Mouse (Mus musculus) stomach, postnatal 0 days (tissue): Measurements from ENCODE around the gene Zfp169. TPM values are rescaled to one million over a fixed set of nuclear protein-coding genes. Genes with fewer than 3 reads are reported as not detected.
"Not testable (repeated sequence)": the region's sequence is repeated elsewhere in the genome, so short reads cannot be mapped to it uniquely, and the experiment has no call there.

Source experiments
- ATAC-seq: fragments of 200-750 bp; cut with Nextera tagmentation; 2 replicates; pipeline ENCODE4 v1.8.0; 2017; ENCODE audit not compliant: low FRiP score, low TSS enrichment
- DNase-seq: peaks from one replicate; pipeline ENCODE4 v3.0.0-alpha.2; 2016; ENCODE audit warnings: low spot score
- H3K27ac ChIP-seq: fragments of 300-500 bp; sonication (generic); replicated peaks from 2 replicates; pipeline ENCODE4 v1.5.1; 2014; ENCODE audit warnings: mild to moderate bottlenecking, control low read depth
- H3K27me3 ChIP-seq: fragments of 300-500 bp; sonication (generic); 2 replicates; pipeline ENCODE4 v1.6.1; 2014; ENCODE audit warnings: low read length; ENCODE audit not compliant: control insufficient read depth, insufficient read depth
- H3K36me3 ChIP-seq: fragments of 300-500 bp; sonication (generic); 2 replicates; pipeline ENCODE4 v1.6.1; 2014; ENCODE audit warnings: low read length, mixed read lengths; ENCODE audit not compliant: control insufficient read depth, insufficient read depth
- H3K4me1 ChIP-seq: fragments of 300-500 bp; sonication (generic); replicated peaks from 2 replicates; pipeline ENCODE4 v1.6.1; 2014; ENCODE audit warnings: antibody characterized with exemption; ENCODE audit not compliant: control insufficient read depth, insufficient read depth
- H3K4me2 ChIP-seq: fragments of 300-500 bp; sonication (generic); replicated peaks from 2 replicates; pipeline ENCODE4 v1.6.1; 2014; ENCODE audit warnings: low read depth, mild to moderate bottlenecking, control low read depth, moderate library complexity
- H3K4me3 ChIP-seq: fragments of 300-500 bp; sonication (generic); 2 replicates; pipeline ENCODE4 v1.5.1; 2014; ENCODE audit warnings: low read depth, low read length, control low read depth
- H3K9ac ChIP-seq: fragments of 300-500 bp; sonication (generic); 2 replicates; pipeline ENCODE4 v1.6.1; 2014; ENCODE audit warnings: mild to moderate bottlenecking, low read length, control low read depth, mixed read lengths
- H3K9me3 ChIP-seq: fragments of 300-500 bp; sonication (generic); 2 replicates; pipeline ENCODE4 v1.6.1; 2016; ENCODE audit warnings: low read length; ENCODE audit not compliant: control insufficient read depth
- CTCF ChIP-seq: IDR thresholded peaks from 2 replicates; pipeline ENCODE4 v1.5.1; 2016; ENCODE audit warnings: antibody characterized with exemption, low read depth, mild to moderate bottlenecking, moderate library complexity
- EP300 ChIP-seq: optimal IDR thresholded peaks from 2 replicates; pipeline ENCODE3; 2016; ENCODE audit warnings: antibody characterized with exemption
- WGBS: fragments of 180-500 bp; shearing (Covaris S2); extraction: QIAGEN DNeasy Blood & Tissue Kit; methylation state at CpG from one replicate; pipeline ENCODE4 v1.1.7; 2014; 5-methylcytosine and 5-hydroxymethylcytosine counted together
- polyA plus RNA-seq: library from polyadenylated mRNA; unstranded; fragments of >200 nt; fragmentation: Nextera tagmentation; extraction: Ambion mirVana; gene quantifications from 2 replicates; pipeline ENCODE4 v1.2.1, GENCODE M21; 2015

The Zfp169 gene
- polyA plus RNA-seq, 1 experiment from 2014 or later = 1.3 TPM

- 40% methylated on average over 2 of the region's 2 CpGs for WGBS
- H3K4me1 ChIP-seq = no peaks in the 10 kb centered on the region
- no peak for ATAC-seq
- H3K36me3 ChIP-seq = no peaks in the 10 kb centered on the region
- TF ChIP-seq EP300 = no peak
- TF ChIP-seq CTCF = no peak
- H3K9ac ChIP-seq = no peak overlapping the region
- no peak for DNase-seq
- H3K4me2 ChIP-seq = no peak overlapping the region
- H3K9me3 ChIP-seq = no peaks in the 10 kb centered on the region
- no peaks in the 10 kb centered on the region for H3K27me3 ChIP-seq
- no peak overlapping the region for H3K27ac ChIP-seq
- H3K4me3 ChIP-seq = no peak overlapping the region
These were observed 15.8 kb upstream of the Zfp169 start for GRCm38 (mm10) chr13:48529028-48529427.

GRCm38 (mm10) chr13:48528123-48528871 is 15.0 kb upstream of the Zfp169 start:
- WGBS = 54% methylated on average over 15 of the region's 15 CpGs
- no peaks in the 10 kb centered on the region for H3K9me3 ChIP-seq
- H3K9ac ChIP-seq = no peak overlapping the region
- no peak overlapping the region for H3K4me3 ChIP-seq
- H3K4me1 ChIP-seq = no peaks in the 10 kb centered on the region
- no peak overlapping the region for H3K27ac ChIP-seq
- peak; percentile 61 for DNase-seq
- H3K27me3 ChIP-seq = no peaks in the 10 kb centered on the region
- no peak overlapping the region for H3K4me2 ChIP-seq
- H3K36me3 ChIP-seq = no peaks in the 10 kb centered on the region
- TF ChIP-seq CTCF (peak; percentile 96), EP300 (no peak)
- peak; percentile 79 for ATAC-seq

GRCm38 (mm10) chr13:48525745-48526144 is 12.5 kb upstream of the Zfp169 start:
- H3K9ac ChIP-seq = no peak overlapping the region
- no peak for TF ChIP-seq EP300
- TF ChIP-seq CTCF = no peak
- 71% methylated on average over 5 of the region's 5 CpGs for WGBS
- no peak overlapping the region for H3K27ac ChIP-seq
- H3K4me1 ChIP-seq = no peaks in the 10 kb centered on the region
- no peaks in the 10 kb centered on the region for H3K27me3 ChIP-seq
- DNase-seq (no peak), ATAC-seq (no peak)
- no peaks in the 10 kb centered on the region for H3K36me3 ChIP-seq
- H3K9me3 ChIP-seq = no peaks in the 10 kb centered on the region
- H3K4me3 ChIP-seq = no peak overlapping the region
- H3K4me2 ChIP-seq = no peak overlapping the region

- not testable (repeated sequence) for ATAC-seq, H3K4me2 ChIP-seq, H3K36me3 ChIP-seq, H3K27ac ChIP-seq, H3K9ac ChIP-seq, H3K4me3 ChIP-seq, H3K4me1 ChIP-seq, DNase-seq, H3K9me3 ChIP-seq, H3K27me3 ChIP-seq
These were observed 5.9 kb upstream of the Zfp169 start for GRCm38 (mm10) chr13:48519122-48519521.

GRCm38 (mm10) chr13:48515861-48516260 is 2.6 kb upstream of the Zfp169 start:
- TF ChIP-seq EP300 (no peak), CTCF (no peak)
- 0 out of 2 replicates have a peak, but pooled peaks cover 4% of the 10 kb centered on the region for H3K4me1 ChIP-seq
- H3K9me3 ChIP-seq = no peaks in the 10 kb centered on the region
- H3K36me3 ChIP-seq = no peaks in the 10 kb centered on the region
- ATAC-seq (no peak), DNase-seq (no peak)
- 0 out of 2 replicates have a peak overlapping the region, but pooled peaks have one; percentile 13 for H3K27ac ChIP-seq
- H3K27me3 ChIP-seq = no peaks in the 10 kb centered on the region
- H3K4me2 ChIP-seq = no peak overlapping the region
- H3K4me3 ChIP-seq = no peak overlapping the region
- 59% methylated on average over 4 of the region's 4 CpGs for WGBS
- no peak overlapping the region for H3K9ac ChIP-seq

GRCm38 (mm10) chr13:48508661-48509060 is 4.6 kb downstream of the Zfp169 start:
- H3K4me3 ChIP-seq = no peak overlapping the region
- H3K27me3 ChIP-seq = no peaks in the 10 kb centered on the region
- DNase-seq (no peak), ATAC-seq (no peak)
- TF ChIP-seq EP300 = no peak
- TF ChIP-seq CTCF = no peak
- H3K4me1 ChIP-seq = 0 out of 2 replicates have a peak, but pooled peaks cover 4% of the 10 kb centered on the region
- H3K4me2 ChIP-seq = no peak overlapping the region
- peaks cover 16% of the 10 kb centered on the region; the same call in 1 of the 2 replicates for H3K36me3 ChIP-seq
- WGBS = 81% methylated on average over 9 of the region's 9 CpGs
- no peak overlapping the region for H3K9ac ChIP-seq
- no peaks in the 10 kb centered on the region for H3K9me3 ChIP-seq
- no peak overlapping the region for H3K27ac ChIP-seq
